Mouse (Mus musculus) ES-Bruce4 (cell line): ENCODE measurements around the gene Gm44973.

Source experiments
- CTCF ChIP-seq: IDR thresholded peaks from one replicate; pipeline ENCODE4 v1.8.1; 2011; ENCODE audit warnings: low read depth, low read length
- EP300 ChIP-seq: IDR thresholded peaks from 2 replicates; pipeline ENCODE4 v1.6.1; 2011; ENCODE audit warnings: low read depth, low read length; ENCODE audit not compliant: insufficient read depth

- TF ChIP-seq CTCF (no peak), EP300 (no peak)
Measured at GRCm38 (mm10) chr7:5037467-5037866, 22.2 kb downstream of the Gm44973 start.
